ENCODE assay signal across 13 mouse cellular contexts in the genomic region with DNA sequence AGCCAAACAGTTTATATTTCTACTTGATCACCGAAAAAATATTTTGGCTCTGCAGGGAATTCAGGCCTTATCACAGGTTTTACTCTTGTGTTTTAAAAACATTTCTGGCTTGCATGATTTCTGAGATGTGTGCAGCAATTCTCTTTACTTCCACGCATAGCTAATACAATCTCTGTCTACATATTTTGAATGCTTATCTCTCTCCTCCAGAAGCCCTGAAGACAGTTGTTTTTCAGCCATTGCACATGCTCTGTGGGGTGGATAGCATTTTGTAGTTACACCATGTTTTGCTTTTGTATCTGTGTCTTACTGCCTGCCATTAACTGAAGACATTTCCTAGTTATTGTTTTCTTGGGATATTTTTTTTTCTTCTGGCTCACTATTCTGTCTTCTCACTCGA.
"Had no signal": no experiment of that assay in that cellular context is flagged by ENCODE, and none has a peak within 500 bp of the region (broad histone marks: within the 10 kb centered on the region; RNA-seq: fewer than 3 reads in every experiment).

No protein-coding gene starts in this region.

- H3K4me1 ChIP-seq: intestine, embryonic 15.5 days; limb, embryonic 12.5 days; lung, embryonic 15.5 days; midbrain, embryonic 13.5 days had no signal

- H3K27ac ChIP-seq: intestine, embryonic 15.5 days; limb, embryonic 12.5 days; lung, embryonic 15.5 days; macrophage; midbrain, embryonic 13.5 days; stomach, postnatal 0 days had no signal

- H3K36me3 ChIP-seq: intestine, embryonic 15.5 days; limb, embryonic 12.5 days; lung, embryonic 15.5 days; midbrain, embryonic 13.5 days had no signal

- H3K9ac ChIP-seq: intestine, embryonic 15.5 days; limb, embryonic 12.5 days; lung, embryonic 15.5 days; midbrain, embryonic 13.5 days had no signal

- ATAC-seq: midbrain, embryonic 13.5 days had no signal

- H3K4me3 ChIP-seq: intestine, embryonic 15.5 days; limb, embryonic 12.5 days; lung, embryonic 15.5 days; midbrain, embryonic 13.5 days had no signal

- DNase-seq: kidney, adult 2 months; kidney, postnatal 25 days; layer of hippocampus, adult 9-11 months; lung, postnatal 14 days; right cerebral cortex, adult 18-20 months; right cerebral cortex, postnatal 25 days; thymus, postnatal 4 days had no signal

- H3K27me3 ChIP-seq: intestine, embryonic 15.5 days; limb, embryonic 12.5 days; lung, embryonic 15.5 days; midbrain, embryonic 13.5 days had no signal

- H3K9me3 ChIP-seq: intestine, embryonic 15.5 days; limb, embryonic 12.5 days; lung, embryonic 15.5 days; midbrain, embryonic 13.5 days had no signal

- H3K4me2 ChIP-seq: intestine, embryonic 15.5 days; limb, embryonic 12.5 days; lung, embryonic 15.5 days; midbrain, embryonic 13.5 days had no signal
